9 mouse cellular contexts compared by ENCODE assay signal in the genomic region with DNA sequence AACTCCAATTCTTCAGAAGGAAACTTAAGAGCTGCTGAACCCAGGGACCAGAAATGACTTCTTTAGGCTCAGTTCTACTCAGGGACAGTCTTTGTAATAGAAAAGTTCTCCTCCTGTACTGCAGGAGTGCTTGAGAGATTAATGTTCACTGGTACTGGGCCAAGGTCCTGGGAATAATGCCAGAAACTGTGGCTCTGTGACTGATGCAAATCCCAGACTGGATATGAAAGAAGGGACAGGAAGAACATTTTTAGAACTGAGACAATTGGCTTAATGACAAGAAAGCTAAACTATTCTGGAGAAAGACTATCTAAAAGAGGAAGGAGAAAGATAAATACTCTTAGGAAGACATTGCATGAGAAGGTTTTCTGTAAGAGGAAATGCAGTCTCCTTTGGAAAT.
A peak's percentile ranks its signal among the peaks of the same experiment; 100 is the strongest.
DNase-seq lines count a peak whose midpoint lies in the region; ATAC-seq and TF ChIP-seq lines count a peak whose summit lies in the region.
"Had no signal": no experiment of that assay in that cellular context is flagged by ENCODE, and none has a peak within 500 bp of the region (broad histone marks: within the 10 kb centered on the region; RNA-seq: fewer than 3 reads in every experiment).

No protein-coding gene starts in this region.

- no peak overlapping the region for H3K9ac ChIP-seq in liver, embryonic 12.5 days
- no peak overlapping the region for H3K9ac ChIP-seq in heart, embryonic 16.5 days (ENCODE audit: low read length)

- H3K4me3 ChIP-seq in liver, embryonic 12.5 days: no peak overlapping the region
- no peak overlapping the region for H3K4me3 ChIP-seq in heart, embryonic 16.5 days (ENCODE audit: low read length)
- H3K4me3 ChIP-seq in layer of hippocampus, adult 2 months: no peak overlapping the region
- H3K4me3 ChIP-seq: erythroblast, embryonic 14.5 days had no signal

- DNase-seq in liver: peak; percentile 39
- DNase-seq in cerebellum, postnatal 10 days: peak; percentile 87 to 90
- DNase-seq in layer of hippocampus, adult 2 months (ENCODE audit: low spot score in 2 of 2): peak; percentile 1 to 16
- DNase-seq in lung, postnatal 25 days (ENCODE audit: low spot score): peak; percentile 80
- DNase-seq in thymus, postnatal 25 days: no peak

- no peak for ATAC-seq in liver, embryonic 12.5 days
- ATAC-seq in heart, embryonic 16.5 days (replicated peaks; ENCODE audit: extremely low read depth, insufficient read depth, low FRiP score): peak; percentile 94
- no peak for ATAC-seq in erythroblast, adult 5-6 weeks (replicated peaks; ENCODE audit: low FRiP score, poor library complexity, severe bottlenecking)

- no peak overlapping the region for H3K4me2 ChIP-seq in liver, embryonic 12.5 days
- H3K4me2 ChIP-seq in heart, embryonic 16.5 days (ENCODE audit: low read depth, low read length): no peak overlapping the region

- no peaks in the 10 kb centered on the region for H3K36me3 ChIP-seq in liver, embryonic 12.5 days
- no peaks in the 10 kb centered on the region for H3K36me3 ChIP-seq in heart, embryonic 16.5 days (ENCODE audit: control insufficient read depth, insufficient read depth)

- peak; percentile 16; the same call in 1 of the 2 replicates for TF ChIP-seq CTCF in layer of hippocampus, adult 2 months (conservative IDR thresholded peaks at IDR 0.05)

- no peaks in the 10 kb centered on the region for H3K9me3 ChIP-seq in liver, embryonic 12.5 days (replicated peaks)
- no peaks in the 10 kb centered on the region for H3K9me3 ChIP-seq in heart, embryonic 16.5 days (replicated peaks; ENCODE audit: control insufficient read depth, low read length)

- H3K27ac ChIP-seq in liver, embryonic 12.5 days: no peak overlapping the region
- H3K27ac ChIP-seq in heart, embryonic 16.5 days (ENCODE audit: low read length): no peak overlapping the region
- no peak overlapping the region for H3K27ac ChIP-seq in layer of hippocampus, adult 2 months

- H3K27me3 ChIP-seq in liver, embryonic 12.5 days (replicated peaks): no peaks in the 10 kb centered on the region
- no peaks in the 10 kb centered on the region for H3K27me3 ChIP-seq in heart, embryonic 16.5 days (ENCODE audit: control insufficient read depth, insufficient read depth, low read length)

- H3K4me1 ChIP-seq in liver, embryonic 12.5 days: no peaks in the 10 kb centered on the region
- H3K4me1 ChIP-seq in heart, embryonic 16.5 days (ENCODE audit: control insufficient read depth, insufficient read depth, low read length): no peaks in the 10 kb centered on the region; the same call in 1 of the 2 replicates
